Mouse (Mus musculus) lung, embryonic 15.5 days (tissue): ENCODE results near the gene Nek4. TPM values are rescaled to one million over a fixed set of nuclear protein-coding genes. Genes with fewer than 3 reads are reported as not detected.

Experiments used
- ATAC-seq: fragments of 200-750 bp; cut with Nextera tagmentation; 2 replicates; pipeline ENCODE4 v1.8.0; 2017; ENCODE audit warnings: moderate number of reproducible peaks, borderline replicate concordance; ENCODE audit not compliant: low FRiP score, low TSS enrichment; ENCODE audit errors: extremely low read depth
- H3K27ac ChIP-seq: fragments of 300-500 bp; sonication (generic); 2 replicates; pipeline ENCODE4 v1.5.1; 2015; ENCODE audit warnings: moderate library complexity, mild to moderate bottlenecking, inconsistent platforms
- H3K27me3 ChIP-seq: fragments of 300-500 bp; sonication (generic); 2 replicates; pipeline ENCODE4 v1.6.1; 2015; ENCODE audit warnings: inconsistent platforms
- H3K36me3 ChIP-seq: fragments of 300-500 bp; sonication (generic); 2 replicates; pipeline ENCODE4 v1.6.1; 2015; ENCODE audit warnings: inconsistent platforms
- H3K4me1 ChIP-seq: fragments of 300-500 bp; sonication (generic); 2 replicates; pipeline ENCODE4 v1.6.1; 2015; ENCODE audit warnings: inconsistent platforms
- H3K4me2 ChIP-seq: fragments of 300-500 bp; sonication (generic); 2 replicates; pipeline ENCODE4 v1.6.1; 2015; ENCODE audit warnings: inconsistent platforms, mild to moderate bottlenecking, moderate library complexity
- H3K4me3 ChIP-seq: fragments of 300-500 bp; sonication (generic); 2 replicates; pipeline ENCODE4 v1.5.1; 2015; ENCODE audit warnings: mild to moderate bottlenecking, inconsistent platforms
- H3K9ac ChIP-seq: fragments of 300-500 bp; sonication (generic); 2 replicates; pipeline ENCODE4 v1.6.1; 2015; ENCODE audit warnings: inconsistent platforms
- H3K9me3 ChIP-seq: fragments of 300-500 bp; sonication (generic); 2 replicates; pipeline ENCODE4 v1.6.1; 2016; ENCODE audit warnings: inconsistent platforms
- WGBS: fragments of 180-500 bp; shearing (Covaris S2); methylation state at CpG from one replicate; pipeline ENCODE4 v1.1.7; 2015; 5-methylcytosine and 5-hydroxymethylcytosine counted together
- polyA plus RNA-seq: library from polyadenylated mRNA; unstranded; fragments of >200 nt; fragmentation: Nextera tagmentation; extraction: Ambion mirVana; gene quantifications from 2 replicates; pipeline ENCODE4 v1.2.1, GENCODE M21; 2015

Gene Nek4
- 12.8 and 13.1 TPM in 2 replicates for polyA plus RNA-seq

- H3K36me3 ChIP-seq, result no peaks in the 10 kb centered on the region
- ATAC-seq, result peak; percentile 99
- H3K9me3 ChIP-seq, result no peaks in the 10 kb centered on the region
- H3K4me2 ChIP-seq, result peak within 1 kb of the TSS; percentile 81
- H3K4me1 ChIP-seq, result peaks cover 4% of the 10 kb centered on the region; the same call in 1 of the 2 replicates
- under 1% methylated on average over 57 of the region's 57 CpGs for WGBS
- H3K27me3 ChIP-seq, result no peaks in the 10 kb centered on the region
- peak within 1 kb of the TSS; percentile 79 for H3K9ac ChIP-seq
- H3K4me3 ChIP-seq, result peak within 1 kb of the TSS; percentile 87
- peak within 1 kb of the TSS; percentile 57 for H3K27ac ChIP-seq
Measured at GRCm38 (mm10) chr14:30951154-30951825, at the start of gene Nek4. Nek4 (plus strand) TSS chr14:30951377.

GRCm38 (mm10) chr14:30902628-30903027 is 48.5 kb upstream of the Nek4 start:
- no peak overlapping the region for H3K27ac ChIP-seq
- no peak for ATAC-seq

GRCm38 (mm10) chr14:30903036-30903435 is 48.1 kb upstream of the Nek4 start:
- WGBS, result 51% methylated on average over 3 of the region's 3 CpGs
- Histone ChIP-seq H3K4me1 (peaks cover 16% of the 10 kb centered on the region; the same call in 1 of the 2 replicates), H3K9me3 (no peaks in the 10 kb centered on the region), H3K36me3 (no peaks in the 10 kb centered on the region), H3K27me3 (no peaks in the 10 kb centered on the region), H3K4me3 (no peak overlapping the region), H3K27ac (no peak overlapping the region), H3K9ac (no peak overlapping the region), H3K4me2 (no peak overlapping the region)
- ATAC-seq, result no peak

More at GRCm38 (mm10) chr14:30902628-30903027, 48.5 kb upstream of the Nek4 start:
- no peaks in the 10 kb centered on the region for H3K36me3 ChIP-seq
- H3K9ac ChIP-seq, result no peak overlapping the region
- no peak overlapping the region for H3K4me3 ChIP-seq
- no peaks in the 10 kb centered on the region for H3K9me3 ChIP-seq
- H3K4me2 ChIP-seq, result no peak overlapping the region
- WGBS, result 79% methylated on average over 5 of the region's 5 CpGs
- no peaks in the 10 kb centered on the region for H3K27me3 ChIP-seq
- peaks cover 14% of the 10 kb centered on the region; the same call in 1 of the 2 replicates for H3K4me1 ChIP-seq

DNA sequence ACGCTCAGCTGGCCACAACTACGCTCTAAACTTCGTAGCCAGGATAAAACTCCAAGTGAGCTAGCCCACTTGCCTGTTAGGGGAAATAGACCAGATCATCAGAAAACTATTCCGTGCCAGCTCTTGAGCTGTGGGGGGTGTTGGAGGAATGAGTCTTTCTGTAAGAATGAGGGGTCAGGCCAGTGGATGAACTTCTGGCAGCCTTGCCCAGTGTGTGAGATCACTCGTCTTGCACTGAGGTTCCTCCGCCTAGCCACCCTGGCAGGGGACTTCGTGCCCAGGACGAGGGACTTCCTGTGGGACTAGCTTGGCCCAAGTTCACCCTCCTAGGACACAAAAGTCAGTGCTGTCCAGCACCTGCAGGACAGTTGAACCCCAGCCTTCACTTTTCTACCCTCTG is 46.9 kb upstream of the Nek4 start:
- Histone ChIP-seq H3K9me3 (no peaks in the 10 kb centered on the region), H3K27ac (no peak overlapping the region), H3K9ac (no peak overlapping the region), H3K36me3 (no peaks in the 10 kb centered on the region), H3K4me3 (no peak overlapping the region), H3K27me3 (no peaks in the 10 kb centered on the region), H3K4me2 (no peak overlapping the region), H3K4me1 (peaks cover 16% of the 10 kb centered on the region; the same call in 1 of the 2 replicates)
- ATAC-seq, result no peak
- 74% methylated on average over 8 of the region's 8 CpGs for WGBS

DNA sequence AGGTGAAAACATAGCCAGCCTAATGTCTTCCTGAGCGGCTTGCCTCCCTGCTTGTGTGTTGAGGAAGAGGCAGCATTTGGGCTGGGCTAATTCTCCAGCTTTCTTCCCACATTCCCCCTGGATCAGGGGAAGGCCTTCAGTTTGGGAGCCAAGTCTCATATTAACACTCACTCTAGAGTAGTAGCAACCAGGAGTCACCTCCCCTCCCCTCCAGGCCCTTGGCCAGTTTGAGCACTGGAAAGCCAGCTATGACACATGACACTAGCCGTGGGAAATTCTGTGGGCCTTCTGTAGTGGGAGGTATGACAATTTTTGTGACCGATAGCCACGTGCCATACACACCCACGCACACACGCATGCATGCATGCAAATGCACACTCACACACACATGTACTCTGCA is 45.2 kb upstream of the Nek4 start:
- Histone ChIP-seq H3K4me2 (no peak overlapping the region), H3K27me3 (no peaks in the 10 kb centered on the region), H3K27ac (no peak overlapping the region), H3K9ac (no peak overlapping the region), H3K4me3 (no peak overlapping the region), H3K9me3 (no peaks in the 10 kb centered on the region), H3K4me1 (peaks cover 16% of the 10 kb centered on the region; the same call in 1 of the 2 replicates), H3K36me3 (no peaks in the 10 kb centered on the region)
- ATAC-seq, result no peak
- 81% methylated on average over 6 of the region's 6 CpGs for WGBS

DNA sequence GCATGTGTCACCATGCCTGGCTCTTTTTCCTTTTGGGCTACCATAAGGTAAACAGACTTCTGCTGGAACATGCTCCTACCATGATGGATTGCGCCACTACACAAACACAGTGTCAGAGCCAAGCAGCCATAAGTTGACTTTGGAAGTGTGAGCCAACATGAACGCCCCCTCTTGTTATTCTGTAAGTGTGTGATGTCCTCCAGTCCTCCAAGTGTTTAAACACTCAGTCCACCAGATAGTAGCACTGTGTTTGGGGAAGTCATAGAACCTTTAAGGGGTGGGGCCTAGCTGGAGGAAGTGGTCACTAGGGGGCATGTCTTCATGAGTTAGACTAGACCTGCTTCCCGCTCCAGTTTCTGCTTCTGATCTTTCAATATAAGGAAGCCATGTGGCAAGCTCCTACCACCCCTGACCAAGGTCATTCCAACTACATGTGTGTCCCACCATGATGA is 43.3 kb upstream of the Nek4 start:
- ATAC-seq, result peak; percentile 92
- peaks cover 16% of the 10 kb centered on the region; the same call in 1 of the 2 replicates for H3K4me1 ChIP-seq
- H3K27me3 ChIP-seq, result no peaks in the 10 kb centered on the region
- H3K4me2 ChIP-seq, result no peak overlapping the region
- H3K4me3 ChIP-seq, result no peak overlapping the region
- no peaks in the 10 kb centered on the region for H3K36me3 ChIP-seq
- no peak overlapping the region for H3K9ac ChIP-seq
- 18% methylated on average over 3 of the region's 3 CpGs for WGBS
- no peaks in the 10 kb centered on the region for H3K9me3 ChIP-seq
- H3K27ac ChIP-seq, result peak overlapping the region; percentile 50; the same call in 1 of the 2 replicates

DNA sequence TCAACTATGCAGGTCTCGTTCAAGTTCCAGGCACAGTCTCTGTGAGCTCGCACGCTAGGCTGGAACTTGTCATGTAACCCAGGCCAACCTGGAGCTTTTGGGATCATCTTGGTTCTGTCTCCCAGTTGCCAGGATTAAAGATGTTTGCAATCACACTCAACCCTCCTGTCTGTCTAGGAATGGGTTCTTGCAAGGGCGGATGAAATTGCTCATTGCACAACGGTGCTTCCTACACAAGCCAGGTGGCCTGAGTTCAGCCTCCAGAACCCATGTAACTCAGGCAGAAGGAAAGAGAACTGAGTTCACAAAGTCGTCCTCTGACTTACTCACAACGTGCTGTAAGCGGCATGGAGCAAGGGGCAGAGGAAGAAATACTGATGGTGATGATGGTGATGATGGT is 40.0 kb upstream of the Nek4 start:
- Histone ChIP-seq H3K4me2 (no peak overlapping the region), H3K36me3 (no peaks in the 10 kb centered on the region), H3K9ac (no peak overlapping the region), H3K27ac (no peak overlapping the region), H3K4me1 (peaks cover 10% of the 10 kb centered on the region; the same call in 1 of the 2 replicates), H3K4me3 (no peak overlapping the region), H3K9me3 (no peaks in the 10 kb centered on the region), H3K27me3 (no peaks in the 10 kb centered on the region)
- no peak for ATAC-seq
- 84% methylated on average over 8 of the region's 8 CpGs for WGBS

- Histone ChIP-seq H3K36me3 (no peaks in the 10 kb centered on the region), H3K4me1 (peaks cover 1% of the 10 kb centered on the region; the same call in 1 of the 2 replicates), H3K4me3 (no peak overlapping the region), H3K4me2 (no peak overlapping the region), H3K27me3 (no peaks in the 10 kb centered on the region), H3K9me3 (no peaks in the 10 kb centered on the region), H3K27ac (no peak overlapping the region), H3K9ac (no peak overlapping the region)
- ATAC-seq, result no peak
- WGBS, result 82% methylated on average over 8 of the region's 8 CpGs
Measured at GRCm38 (mm10) chr14:30912641-30913040, 38.5 kb upstream of the Nek4 start.

GRCm38 (mm10) chr14:30913404-30913803 is 37.8 kb upstream of the Nek4 start:
- H3K4me2 ChIP-seq, result no peak overlapping the region
- no peaks in the 10 kb centered on the region for H3K27me3 ChIP-seq
- no peak for ATAC-seq
- no peaks in the 10 kb centered on the region for H3K4me1 ChIP-seq
- H3K27ac ChIP-seq, result no peak overlapping the region
- no peak overlapping the region for H3K9ac ChIP-seq
- 59% methylated on average over 5 of the region's 5 CpGs for WGBS
- H3K36me3 ChIP-seq, result no peaks in the 10 kb centered on the region
- H3K9me3 ChIP-seq, result no peaks in the 10 kb centered on the region
- no peak overlapping the region for H3K4me3 ChIP-seq

- H3K4me2 ChIP-seq, result no peak overlapping the region
- no peaks in the 10 kb centered on the region for H3K9me3 ChIP-seq
- no peak overlapping the region for H3K9ac ChIP-seq
- no peaks in the 10 kb centered on the region for H3K36me3 ChIP-seq
- H3K27ac ChIP-seq, result no peak overlapping the region
- 66% methylated on average over 1 of the region's 1 CpGs for WGBS
- H3K4me3 ChIP-seq, result no peak overlapping the region
- 0 out of 2 replicates have a peak, but pooled peaks cover 1% of the 10 kb centered on the region for H3K4me1 ChIP-seq
- H3K27me3 ChIP-seq, result no peaks in the 10 kb centered on the region
- no peak for ATAC-seq
Measured at GRCm38 (mm10) chr14:30916516-30916915, 34.7 kb upstream of the Nek4 start.

GRCm38 (mm10) chr14:30922053-30922670 is 29.0 kb upstream of the Nek4 start:
- Histone ChIP-seq H3K9me3 (no peaks in the 10 kb centered on the region), H3K4me3 (no peak overlapping the region), H3K27me3 (no peaks in the 10 kb centered on the region), H3K9ac (no peak overlapping the region), H3K4me1 (0 out of 2 replicates have a peak, but pooled peaks cover 12% of the 10 kb centered on the region), H3K36me3 (no peaks in the 10 kb centered on the region), H3K4me2 (no peak overlapping the region), H3K27ac (no peak overlapping the region)
- 34% methylated on average over 8 of the region's 8 CpGs for WGBS
- ATAC-seq, result peak; percentile 31; the same call in 1 of the 2 replicates
